Mouse (Mus musculus) lung, postnatal 0 days (tissue): ENCODE measurements around the gene Mapt. TPM values are rescaled to one million over a fixed set of nuclear protein-coding genes. Genes with fewer than 3 reads are reported as not detected.
A peak's percentile ranks its signal among the peaks of the same experiment; 100 is the strongest.

Experiments used
- ATAC-seq: fragments of 200-750 bp; cut with Nextera tagmentation; 2 replicates; pipeline ENCODE4 v1.8.0; 2017; ENCODE audit warnings: moderate library complexity
- DNase-seq: peaks from one replicate; pipeline ENCODE4 v3.0.0-alpha.2; 2016; ENCODE audit warnings: low spot score
- H3K27ac ChIP-seq: fragments of 300-500 bp; sonication (generic); 2 replicates; pipeline ENCODE4 v1.5.1; 2014; ENCODE audit warnings: antibody characterized with exemption, mild to moderate bottlenecking, low read length, mixed read lengths
- H3K27me3 ChIP-seq: fragments of 300-500 bp; sonication (generic); replicated peaks from 2 replicates; pipeline ENCODE4 v1.6.1; 2014; ENCODE audit warnings: low read length, mixed read lengths; ENCODE audit not compliant: insufficient read depth
- H3K36me3 ChIP-seq: fragments of 300-500 bp; sonication (generic); 2 replicates; pipeline ENCODE4 v1.6.1; 2014; ENCODE audit warnings: low read length, mixed read lengths; ENCODE audit not compliant: insufficient read depth
- H3K4me1 ChIP-seq: fragments of 300-500 bp; sonication (generic); 2 replicates; pipeline ENCODE4 v1.6.1; 2014; ENCODE audit warnings: antibody characterized with exemption, low read depth, low read length, mixed read lengths; ENCODE audit not compliant: insufficient read depth
- H3K4me2 ChIP-seq: fragments of 300-500 bp; sonication (generic); replicated peaks from 2 replicates; pipeline ENCODE4 v1.6.1; 2014; ENCODE audit warnings: low read depth, mild to moderate bottlenecking, low read length, moderate library complexity, mixed read lengths
- H3K4me3 ChIP-seq: fragments of 300-500 bp; sonication (generic); 2 replicates; pipeline ENCODE4 v1.5.1; 2014; ENCODE audit warnings: low read depth, low read length
- H3K9ac ChIP-seq: fragments of 300-500 bp; sonication (generic); replicated peaks from 2 replicates; pipeline ENCODE4 v1.6.1; 2014; ENCODE audit warnings: low read depth, mild to moderate bottlenecking
- H3K9me3 ChIP-seq: fragments of 300-500 bp; sonication (generic); 2 replicates; pipeline ENCODE4 v1.6.1; 2016; ENCODE audit warnings: low read length, mixed read lengths
- CTCF ChIP-seq: IDR thresholded peaks from 2 replicates; pipeline ENCODE4 v1.5.1; 2016; ENCODE audit warnings: antibody characterized with exemption, mild to moderate bottlenecking
- EP300 ChIP-seq: IDR thresholded peaks from 2 replicates; pipeline ENCODE4 v1.6.1; 2016; ENCODE audit warnings: antibody characterized with exemption, mild to moderate bottlenecking, control low read depth
- WGBS: fragments of 180-500 bp; shearing (Covaris S2); extraction: QIAGEN DNeasy Blood & Tissue Kit; methylation state at CpG from one replicate; pipeline ENCODE4 v1.1.7; 2014; 5-methylcytosine and 5-hydroxymethylcytosine counted together
- polyA plus RNA-seq: library from polyadenylated mRNA; unstranded; fragments of >200 nt; fragmentation: Nextera tagmentation; extraction: Ambion mirVana; gene quantifications from 2 replicates; pipeline ENCODE4 v1.2.1, GENCODE M21; 2015

The Mapt gene
- 15.9 and 23.3 TPM in 2 replicates for polyA plus RNA-seq

- Histone ChIP-seq H3K4me3 (peak within 1 kb of the TSS; percentile 67), H3K27ac (peak within 1 kb of the TSS; percentile 51; the same call in 1 of the 2 replicates), H3K4me2 (peak within 1 kb of the TSS; percentile 96), H3K36me3 (no peaks in the 10 kb centered on the region), H3K9ac (peak within 1 kb of the TSS; percentile 34; the same call in 1 of the 2 replicates), H3K27me3 (peaks cover 22% of the 10 kb centered on the region), H3K4me1 (peaks cover 10% of the 10 kb centered on the region; the same call in 1 of the 2 replicates), H3K9me3 (no peaks in the 10 kb centered on the region)
- under 1% methylated on average over 59 of the region's 94 CpGs for WGBS
- ATAC-seq (peak; percentile 96), DNase-seq (peak; percentile 96)
- TF ChIP-seq CTCF = peak; percentile 92
- no peak for TF ChIP-seq EP300
These were observed at the start of gene Mapt for GRCm38 (mm10) chr11:104231041-104231911. Gene Mapt (plus strand): TSS chr11:104231390.

DNA sequence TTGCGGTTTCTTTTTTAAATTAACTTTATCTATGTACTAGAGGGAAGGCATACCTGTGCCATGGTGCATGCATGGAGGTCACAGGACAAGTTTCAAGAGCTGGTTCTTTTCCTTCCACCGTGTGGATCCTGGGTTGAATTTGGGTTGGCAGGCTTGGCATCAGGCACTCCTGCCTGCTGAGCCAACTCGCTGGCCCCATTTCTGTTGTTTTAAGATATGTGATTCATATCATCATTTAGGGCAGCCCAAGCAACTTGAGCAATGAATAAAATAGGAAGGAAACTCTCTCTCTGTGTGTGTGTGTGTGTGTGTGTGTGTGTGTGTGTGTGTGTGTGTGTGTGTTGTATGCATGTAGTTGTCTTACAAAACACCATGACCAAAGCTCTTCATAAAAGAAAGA is 49.0 kb upstream of the Mapt start:
- TF ChIP-seq EP300 (no peak), CTCF (no peak)
- no peak overlapping the region for H3K27ac ChIP-seq
- no peak for DNase-seq
- H3K36me3 ChIP-seq = no peaks in the 10 kb centered on the region
- no peaks in the 10 kb centered on the region for H3K4me1 ChIP-seq
- H3K9ac ChIP-seq = no peak overlapping the region
- no peaks in the 10 kb centered on the region for H3K27me3 ChIP-seq
- H3K4me2 ChIP-seq = no peak overlapping the region
- no peaks in the 10 kb centered on the region for H3K9me3 ChIP-seq
- no peak overlapping the region for H3K4me3 ChIP-seq
- WGBS = 73% methylated on average over 3 of the region's 3 CpGs
- no peak for ATAC-seq

DNA sequence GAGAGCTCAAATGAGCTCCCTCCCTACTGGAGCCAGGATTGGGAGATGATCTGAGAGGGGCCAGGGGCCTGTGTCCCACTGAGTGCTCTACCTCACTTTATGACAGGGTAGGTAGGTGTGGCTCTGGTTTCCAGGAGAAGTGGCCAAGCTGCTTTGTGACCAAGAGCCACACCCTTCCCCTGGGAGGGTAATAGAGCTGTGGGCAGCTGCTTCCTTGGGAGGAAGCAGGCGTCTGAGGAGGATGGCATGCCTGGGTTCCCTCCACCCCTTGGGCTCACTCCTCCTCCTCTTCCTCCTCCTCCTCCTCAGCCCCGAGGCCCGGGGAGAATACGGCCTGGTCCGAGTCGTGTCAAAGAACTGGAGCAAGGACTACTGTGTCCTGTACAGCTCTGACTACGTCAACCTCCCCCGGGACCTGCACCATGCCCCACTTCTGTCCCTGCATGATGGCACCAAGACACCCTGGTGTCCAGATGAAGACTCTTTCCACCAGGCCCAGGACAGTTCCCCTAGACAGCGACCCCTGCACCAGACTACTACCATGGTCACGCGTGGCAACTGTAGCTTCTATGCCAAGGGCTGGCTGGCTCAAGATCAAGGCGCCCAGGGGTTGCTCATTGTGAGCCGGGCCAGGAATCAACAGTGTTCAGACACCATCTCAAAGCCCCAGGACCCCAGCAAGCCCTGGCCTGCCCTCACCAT is 44.9 kb upstream of the Mapt start, which contains the start of gene Sppl2c:
Sppl2c (plus strand) TSS at position 193 of the 702 bp plus-strand sequence.
- Histone ChIP-seq H3K9ac (no peak within 1 kb of the TSS), H3K4me2 (no peak within 1 kb of the TSS), H3K4me3 (no peak within 1 kb of the TSS), H3K36me3 (no peaks in the 10 kb centered on the region), H3K27me3 (no peaks in the 10 kb centered on the region), H3K9me3 (no peaks in the 10 kb centered on the region), H3K27ac (no peak within 1 kb of the TSS), H3K4me1 (no peaks in the 10 kb centered on the region)
- TF ChIP-seq EP300 = no peak
- TF ChIP-seq CTCF = no peak
- ATAC-seq (no peak), DNase-seq (peak; percentile 7)
- WGBS = 73% methylated on average over 11 of the region's 13 CpGs

GRCm38 (mm10) chr11:104186837-104187150 is 44.4 kb upstream of the Mapt start:
- Histone ChIP-seq H3K27me3 (no peaks in the 10 kb centered on the region), H3K4me1 (no peaks in the 10 kb centered on the region), H3K4me2 (no peak overlapping the region), H3K4me3 (no peak overlapping the region), H3K27ac (no peak overlapping the region), H3K36me3 (no peaks in the 10 kb centered on the region), H3K9me3 (no peaks in the 10 kb centered on the region), H3K9ac (no peak overlapping the region)
- DNase-seq (no peak), ATAC-seq (no peak)
- 87% methylated on average over 9 of the region's 9 CpGs for WGBS
- no peak for TF ChIP-seq EP300
- no peak for TF ChIP-seq CTCF

GRCm38 (mm10) chr11:104187766-104188165 is 43.4 kb upstream of the Mapt start:
- WGBS = 90% methylated on average over 10 of the region's 10 CpGs
- H3K9ac ChIP-seq = no peak overlapping the region
- no peaks in the 10 kb centered on the region for H3K36me3 ChIP-seq
- DNase-seq (no peak), ATAC-seq (no peak)
- no peak overlapping the region for H3K4me3 ChIP-seq
- H3K27ac ChIP-seq = no peak overlapping the region
- no peak overlapping the region for H3K4me2 ChIP-seq
- no peaks in the 10 kb centered on the region for H3K27me3 ChIP-seq
- no peaks in the 10 kb centered on the region for H3K4me1 ChIP-seq
- TF ChIP-seq EP300 (no peak), CTCF (no peak)
- no peaks in the 10 kb centered on the region for H3K9me3 ChIP-seq

- Histone ChIP-seq H3K36me3 (no peaks in the 10 kb centered on the region), H3K27me3 (no peaks in the 10 kb centered on the region), H3K9me3 (no peaks in the 10 kb centered on the region), H3K27ac (no peak overlapping the region), H3K4me1 (no peaks in the 10 kb centered on the region), H3K4me2 (no peak overlapping the region), H3K4me3 (no peak overlapping the region), H3K9ac (no peak overlapping the region)
- 68% methylated on average over 2 of the region's 2 CpGs for WGBS
- no peak for TF ChIP-seq EP300
- DNase-seq (no peak), ATAC-seq (no peak)
These were observed 41.2 kb upstream of the Mapt start for GRCm38 (mm10) chr11:104190008-104190407.
